Mouse (Mus musculus) midbrain, embryonic 16.5 days (tissue): ENCODE data around the gene Csmd2. TPM values are rescaled to one million over a fixed set of nuclear protein-coding genes. Genes with fewer than 3 reads are reported as not detected.
A peak's percentile ranks its signal among the peaks of the same experiment; 100 is the strongest.

Source experiments
- ATAC-seq: fragments of 200-750 bp; cut with Nextera tagmentation; 2 replicates; pipeline ENCODE4 v1.8.0; 2017; ENCODE audit warnings: moderate TSS enrichment
- H3K27ac ChIP-seq: fragments of 300-500 bp; sonication (generic); 2 replicates; pipeline ENCODE4 v1.5.1; 2014; ENCODE audit warnings: mild to moderate bottlenecking, low read length, mixed read lengths
- H3K27me3 ChIP-seq: fragments of 300-500 bp; sonication (generic); 2 replicates; pipeline ENCODE4 v1.6.1; 2014; ENCODE audit warnings: low read depth, low read length, mixed read lengths; ENCODE audit not compliant: control insufficient read depth, insufficient read depth
- H3K36me3 ChIP-seq: fragments of 300-500 bp; sonication (generic); 2 replicates; pipeline ENCODE4 v1.6.1; 2014; ENCODE audit warnings: mild to moderate bottlenecking, low read length, moderate library complexity, mixed read lengths; ENCODE audit not compliant: control insufficient read depth, insufficient read depth
- H3K4me1 ChIP-seq: fragments of 300-500 bp; sonication (generic); 2 replicates; pipeline ENCODE4 v1.6.1; 2014; ENCODE audit warnings: mild to moderate bottlenecking, low read length, mixed read lengths; ENCODE audit not compliant: control insufficient read depth, insufficient read depth
- H3K4me2 ChIP-seq: fragments of 300-500 bp; sonication (generic); 2 replicates; pipeline ENCODE4 v1.6.1; 2014; ENCODE audit warnings: mild to moderate bottlenecking, low read length, mixed read lengths
- H3K4me3 ChIP-seq: fragments of 300-500 bp; sonication (generic); 2 replicates; pipeline ENCODE4 v1.5.1; 2014; ENCODE audit warnings: low read depth, mild to moderate bottlenecking, low read length, moderate library complexity, mixed read lengths
- H3K9ac ChIP-seq: fragments of 300-500 bp; sonication (generic); 2 replicates; pipeline ENCODE4 v1.6.1; 2014; ENCODE audit warnings: low read depth, low read length, mixed read lengths
- H3K9me3 ChIP-seq: fragments of 300-500 bp; sonication (generic); replicated peaks from 2 replicates; pipeline ENCODE4 v1.6.1; 2014; ENCODE audit warnings: mild to moderate bottlenecking, low read length, mixed read lengths; ENCODE audit not compliant: control insufficient read depth, poor library complexity, severe bottlenecking
- WGBS: fragments of 180-500 bp; shearing (Covaris S2); extraction: QIAGEN DNeasy Blood & Tissue Kit; methylation state at CpG from one replicate; pipeline ENCODE4 v1.1.7; 2014; 5-methylcytosine and 5-hydroxymethylcytosine counted together
- polyA plus RNA-seq: library from polyadenylated mRNA; unstranded; fragments of >200 nt; fragmentation: Nextera tagmentation; extraction: Ambion mirVana; gene quantifications from 2 replicates; pipeline ENCODE4 v1.2.1, GENCODE M21; 2015

The Csmd2 gene
- polyA plus RNA-seq, 1 experiment from 2014 or later = 13.7 TPM

DNA sequence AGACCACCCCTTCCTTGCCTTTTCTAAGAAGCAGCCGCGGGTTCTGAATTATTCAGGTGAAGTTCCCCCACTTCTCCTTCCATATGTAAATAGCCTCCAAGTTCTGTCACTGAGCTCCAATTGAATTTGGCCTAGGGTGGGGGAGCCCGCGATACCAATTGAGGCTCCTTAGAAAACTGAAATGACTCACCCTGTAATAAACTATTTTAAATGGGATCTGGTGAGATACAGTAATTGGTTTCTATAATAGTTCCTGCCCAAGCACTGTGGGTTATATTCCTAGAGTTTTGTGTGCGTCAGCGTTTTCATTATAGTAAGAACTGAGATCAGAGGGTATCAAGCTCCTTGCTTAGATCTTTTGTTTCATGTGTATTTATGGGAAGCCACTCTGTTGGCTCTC is 287.9 kb downstream of the Csmd2 start:
- Histone ChIP-seq H3K36me3 (peaks cover 2% of the 10 kb centered on the region; the same call in 1 of the 2 replicates), H3K27me3 (no peaks in the 10 kb centered on the region), H3K9ac (no peak overlapping the region), H3K9me3 (no peaks in the 10 kb centered on the region), H3K27ac (no peak overlapping the region), H3K4me1 (peaks cover 19% of the 10 kb centered on the region), H3K4me2 (no peak overlapping the region), H3K4me3 (no peak overlapping the region)
- WGBS = 67% methylated on average over 6 of the region's 6 CpGs
- ATAC-seq = no peak

DNA sequence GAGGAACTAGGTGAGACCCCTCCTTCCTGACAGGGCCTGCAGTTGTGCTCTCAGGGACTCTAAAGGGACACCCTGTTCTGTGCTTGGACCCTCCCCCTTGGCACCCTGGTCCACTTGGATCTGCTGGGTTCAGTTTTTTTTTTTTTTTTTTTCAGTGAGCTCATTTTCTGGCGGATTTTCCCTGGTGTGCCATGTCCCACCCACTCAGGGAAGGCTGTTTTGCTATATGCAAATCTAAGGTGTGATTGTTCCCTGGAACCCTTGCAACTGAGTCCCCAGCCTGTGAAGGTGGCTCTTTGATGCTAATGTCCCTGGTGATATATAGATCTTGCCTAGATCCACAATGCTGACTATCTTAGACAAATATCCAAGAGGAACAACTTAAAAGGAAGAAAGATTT is 297.4 kb downstream of the Csmd2 start:
- H3K9ac ChIP-seq = no peak overlapping the region
- 89% methylated on average over 1 of the region's 1 CpGs for WGBS
- H3K36me3 ChIP-seq = no peaks in the 10 kb centered on the region
- H3K27ac ChIP-seq = no peak overlapping the region
- H3K4me3 ChIP-seq = no peak overlapping the region
- ATAC-seq = no peak
- H3K4me2 ChIP-seq = no peak overlapping the region
- H3K4me1 ChIP-seq = no peaks in the 10 kb centered on the region
- H3K9me3 ChIP-seq = no peaks in the 10 kb centered on the region
- no peaks in the 10 kb centered on the region for H3K27me3 ChIP-seq

DNA sequence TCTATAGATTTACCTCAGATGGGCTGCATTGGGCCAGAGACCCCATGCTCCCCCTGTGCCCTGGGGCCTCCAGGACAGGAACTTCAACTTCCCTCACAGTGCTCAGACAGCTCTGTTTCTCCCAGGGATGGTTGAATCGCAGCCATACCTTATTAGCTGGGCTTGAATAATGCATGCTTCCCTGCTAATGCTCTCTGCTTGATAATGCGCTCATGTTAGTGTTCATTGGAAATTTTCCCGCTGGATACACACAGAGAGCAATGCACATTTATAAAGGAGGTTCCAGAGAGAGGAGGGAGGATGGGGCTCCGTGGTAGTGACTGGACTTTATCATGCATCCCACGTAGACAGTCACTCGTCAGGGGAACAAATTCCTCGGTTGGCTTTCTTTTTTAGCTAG is 300.4 kb downstream of the Csmd2 start:
- ATAC-seq = peak; percentile 71
- no peaks in the 10 kb centered on the region for H3K4me1 ChIP-seq
- H3K27ac ChIP-seq = peak overlapping the region; percentile 44; the same call in 1 of the 2 replicates
- no peak overlapping the region for H3K4me2 ChIP-seq
- WGBS = 36% methylated on average over 7 of the region's 7 CpGs
- H3K9me3 ChIP-seq = no peaks in the 10 kb centered on the region
- H3K9ac ChIP-seq = no peak overlapping the region
- no peaks in the 10 kb centered on the region; the same call in 1 of the 2 replicates for H3K36me3 ChIP-seq
- no peaks in the 10 kb centered on the region for H3K27me3 ChIP-seq
- no peak overlapping the region for H3K4me3 ChIP-seq

DNA sequence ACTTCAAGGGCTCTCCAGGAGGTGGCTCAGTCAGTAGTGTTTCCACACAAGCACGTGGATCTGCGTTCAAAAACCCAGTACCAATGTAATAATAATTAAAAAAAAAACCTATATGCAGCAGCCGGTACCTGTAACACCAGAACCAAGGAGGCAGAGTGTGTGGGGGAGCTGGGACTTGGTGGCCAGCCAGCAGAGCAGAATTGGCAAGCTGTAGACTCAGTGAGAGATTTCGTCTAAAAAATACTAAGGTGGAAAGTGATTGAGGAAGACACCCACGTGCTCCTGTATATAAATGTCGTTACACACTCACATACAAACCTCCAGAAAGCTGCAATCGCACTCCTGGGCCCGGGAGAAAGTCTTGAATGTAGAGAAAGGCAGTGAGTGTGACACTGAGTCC is 316.4 kb downstream of the Csmd2 start:
- Histone ChIP-seq H3K36me3 (0 out of 2 replicates have a peak, but pooled peaks cover 3% of the 10 kb centered on the region), H3K4me1 (no peaks in the 10 kb centered on the region), H3K4me3 (no peak overlapping the region), H3K9me3 (no peaks in the 10 kb centered on the region), H3K9ac (no peak overlapping the region), H3K27me3 (no peaks in the 10 kb centered on the region), H3K27ac (no peak overlapping the region), H3K4me2 (no peak overlapping the region)
- no peak for ATAC-seq
- WGBS = 82% methylated on average over 8 of the region's 8 CpGs

DNA sequence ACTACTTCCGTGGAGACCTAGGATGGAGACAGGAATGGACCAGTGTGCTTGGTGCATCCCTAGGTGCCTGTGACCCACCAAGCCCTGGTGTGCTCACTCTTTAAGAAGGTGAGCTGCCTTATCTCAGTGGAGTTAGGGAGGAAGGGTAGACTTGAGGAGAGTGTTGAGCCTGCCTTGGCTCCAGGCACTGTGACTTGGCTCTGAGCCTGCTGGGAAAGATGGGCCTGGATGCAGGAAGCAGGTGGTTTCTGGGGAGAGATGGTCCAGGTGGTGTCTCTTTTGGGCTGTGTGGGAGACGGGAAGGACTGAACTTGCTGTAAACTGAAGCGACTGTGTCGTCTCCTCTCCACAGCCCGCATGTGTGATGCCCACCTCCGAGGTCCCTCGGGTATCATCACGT is 318.4 kb downstream of the Csmd2 start:
- H3K36me3 ChIP-seq = 0 out of 2 replicates have a peak, but pooled peaks cover 3% of the 10 kb centered on the region
- ATAC-seq = no peak
- WGBS = 97% methylated on average over 8 of the region's 8 CpGs

DNA sequence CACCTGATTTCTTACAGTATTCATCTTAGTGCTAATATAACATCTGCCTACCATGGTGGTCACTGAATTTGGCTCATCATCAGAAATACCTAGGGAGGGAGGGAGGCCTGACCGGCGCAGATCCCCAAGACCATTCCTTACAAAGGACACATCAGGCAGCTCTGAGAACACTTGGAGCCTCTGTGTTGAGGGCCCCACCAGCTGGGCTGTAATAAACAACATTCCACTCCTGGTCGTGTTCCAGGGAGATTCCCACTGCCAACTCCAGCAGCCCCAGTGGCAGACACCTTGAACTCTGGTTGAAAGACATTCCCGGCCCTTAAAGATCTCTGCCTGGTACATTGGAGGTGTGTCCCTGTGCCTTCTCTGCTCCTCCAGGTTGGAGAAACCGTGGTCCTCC is 327.7 kb downstream of the Csmd2 start:
- ATAC-seq = no peak
- no peak overlapping the region for H3K9ac ChIP-seq
- H3K27me3 ChIP-seq = no peaks in the 10 kb centered on the region
- no peak overlapping the region for H3K4me3 ChIP-seq
- H3K36me3 ChIP-seq = no peaks in the 10 kb centered on the region; the same call in 1 of the 2 replicates
- 81% methylated on average over 5 of the region's 5 CpGs for WGBS
- no peaks in the 10 kb centered on the region for H3K4me1 ChIP-seq
- H3K27ac ChIP-seq = no peak overlapping the region
- H3K4me2 ChIP-seq = no peak overlapping the region
- H3K9me3 ChIP-seq = no peaks in the 10 kb centered on the region

More for the DNA sequence above, 318.4 kb downstream of the Csmd2 start:
- H3K27ac ChIP-seq = no peak overlapping the region
- no peak overlapping the region for H3K9ac ChIP-seq
- H3K27me3 ChIP-seq = no peaks in the 10 kb centered on the region
- no peak overlapping the region for H3K4me3 ChIP-seq
- H3K4me1 ChIP-seq = no peaks in the 10 kb centered on the region
- no peaks in the 10 kb centered on the region for H3K9me3 ChIP-seq
- H3K4me2 ChIP-seq = no peak overlapping the region

DNA sequence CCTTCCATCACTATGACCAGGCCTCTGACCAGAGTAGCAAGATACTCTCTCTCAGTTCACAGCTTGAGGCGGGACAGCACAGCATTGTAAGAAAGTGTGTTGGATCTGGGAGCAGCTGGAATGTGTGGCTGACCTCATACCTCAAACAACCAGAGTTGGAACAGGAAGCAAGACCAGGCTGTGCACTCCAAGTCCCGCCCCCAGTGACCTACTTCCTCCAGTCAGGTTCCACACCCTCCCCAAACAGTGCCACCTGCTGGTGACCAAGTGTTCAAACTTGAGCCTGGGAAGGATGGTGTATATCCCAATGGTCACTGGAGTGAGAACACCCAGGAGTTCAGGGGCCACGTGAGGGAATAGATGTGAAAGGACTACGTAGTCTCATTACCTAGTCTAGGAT is 330.3 kb downstream of the Csmd2 start:
- H3K9ac ChIP-seq = no peak overlapping the region
- H3K4me2 ChIP-seq = no peak overlapping the region
- no peaks in the 10 kb centered on the region for H3K27me3 ChIP-seq
- no peak for ATAC-seq
- no peak overlapping the region for H3K27ac ChIP-seq
- WGBS = 93% methylated on average over 4 of the region's 4 CpGs
- no peaks in the 10 kb centered on the region for H3K9me3 ChIP-seq
- no peaks in the 10 kb centered on the region for H3K4me1 ChIP-seq
- no peak overlapping the region for H3K4me3 ChIP-seq
- H3K36me3 ChIP-seq = no peaks in the 10 kb centered on the region; the same call in 1 of the 2 replicates

DNA sequence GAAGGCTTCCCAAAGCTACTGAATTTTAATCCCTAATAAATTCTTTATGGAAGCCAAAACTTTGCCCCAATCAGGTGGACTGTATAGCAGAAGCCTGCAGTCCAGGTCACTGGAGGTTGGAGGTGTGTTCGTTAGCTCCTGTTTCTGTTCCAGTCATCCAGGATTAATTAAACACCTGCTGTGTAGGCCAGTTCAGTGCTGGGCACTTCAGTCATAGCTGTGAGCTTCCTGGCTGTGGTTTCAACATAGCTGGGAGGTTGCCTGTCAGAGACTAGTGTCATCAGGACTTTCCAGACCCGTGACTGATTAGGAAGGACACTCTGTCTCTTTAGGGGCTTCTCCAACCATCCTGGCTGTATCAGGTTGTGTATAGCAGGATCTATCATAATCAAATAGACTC is 337.9 kb downstream of the Csmd2 start:
- Histone ChIP-seq H3K4me2 (no peak overlapping the region), H3K36me3 (no peaks in the 10 kb centered on the region), H3K27ac (no peak overlapping the region), H3K9ac (no peak overlapping the region), H3K9me3 (no peaks in the 10 kb centered on the region), H3K4me3 (no peak overlapping the region), H3K4me1 (peaks cover 3% of the 10 kb centered on the region; the same call in 1 of the 2 replicates), H3K27me3 (no peaks in the 10 kb centered on the region)
- WGBS = 52% methylated on average over 2 of the region's 2 CpGs
- ATAC-seq = no peak

DNA sequence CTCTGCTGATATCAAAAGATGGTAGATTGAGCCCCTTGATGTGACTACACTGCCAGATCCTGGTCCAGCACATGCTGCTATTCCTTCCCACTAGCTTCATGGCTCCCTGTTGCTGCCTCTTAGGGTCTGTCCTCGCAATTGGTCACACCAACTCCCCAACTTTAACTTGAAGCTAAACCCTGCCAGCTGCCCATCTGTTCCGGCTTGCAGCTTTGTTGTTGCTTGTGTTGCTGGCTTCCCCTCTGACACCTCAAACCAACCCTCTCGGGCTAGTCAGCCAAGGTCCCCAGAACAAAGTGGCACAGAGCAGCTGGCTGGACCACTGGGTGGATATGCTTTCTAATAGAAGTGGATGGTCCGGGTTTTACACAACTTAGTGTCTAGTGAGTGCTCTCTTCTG is 339.1 kb downstream of the Csmd2 start:
- Histone ChIP-seq H3K36me3 (no peaks in the 10 kb centered on the region; the same call in 1 of the 2 replicates), H3K27ac (no peak overlapping the region)

More for the DNA sequence above, 339.1 kb downstream of the Csmd2 start:
- Histone ChIP-seq H3K4me3 (no peak overlapping the region), H3K4me1 (peaks cover 3% of the 10 kb centered on the region; the same call in 1 of the 2 replicates), H3K27me3 (no peaks in the 10 kb centered on the region), H3K9ac (no peak overlapping the region), H3K4me2 (no peak overlapping the region), H3K9me3 (no peaks in the 10 kb centered on the region)
- ATAC-seq = no peak
- WGBS = 75% methylated on average over 4 of the region's 4 CpGs
